Mouse (Mus musculus) embryonic facial prominence, embryonic 12.5 days (tissue): Measurements from ENCODE around the gene Mpv17. TPM values are rescaled to one million over a fixed set of nuclear protein-coding genes. Genes with fewer than 3 reads are reported as not detected.

ENCODE experiments used
- ATAC-seq: fragments of 200-750 bp; cut with Nextera tagmentation; 2 replicates; pipeline ENCODE4 v1.8.0; 2017; ENCODE audit not compliant: insufficient number of reproducible peaks, insufficient read depth, low FRiP score, low TSS enrichment
- H3K27ac ChIP-seq: fragments of 300-500 bp; sonication (generic); 2 replicates; pipeline ENCODE4 v1.5.1; 2016; ENCODE audit warnings: mild to moderate bottlenecking
- H3K27me3 ChIP-seq: fragments of 300-500 bp; sonication (generic); 2 replicates; pipeline ENCODE4 v1.6.1; 2016; ENCODE audit warnings: mild to moderate bottlenecking, moderate library complexity
- H3K36me3 ChIP-seq: fragments of 300-500 bp; sonication (generic); 2 replicates; pipeline ENCODE4 v1.6.1; 2016; ENCODE audit warnings: mild to moderate bottlenecking
- H3K4me1 ChIP-seq: fragments of 300-500 bp; sonication (generic); 2 replicates; pipeline ENCODE4 v1.6.1; 2016
- H3K4me2 ChIP-seq: fragments of 300-500 bp; sonication (generic); replicated peaks from 2 replicates; pipeline ENCODE4 v1.6.1; 2016; ENCODE audit warnings: mild to moderate bottlenecking, moderate library complexity
- H3K4me3 ChIP-seq: fragments of 300-500 bp; sonication (generic); 2 replicates; pipeline ENCODE4 v1.5.1; 2016; ENCODE audit warnings: mild to moderate bottlenecking
- H3K9ac ChIP-seq: fragments of 300-500 bp; sonication (generic); 2 replicates; pipeline ENCODE4 v1.6.1; 2016; ENCODE audit warnings: mild to moderate bottlenecking, moderate library complexity
- H3K9me3 ChIP-seq: fragments of 300-500 bp; sonication (generic); 2 replicates; pipeline ENCODE4 v1.6.1; 2016; ENCODE audit warnings: mild to moderate bottlenecking, moderate library complexity
- WGBS: fragments of 180-500 bp; shearing (Covaris S2); methylation state at CpG from one replicate; pipeline ENCODE4 v1.1.7; 2016; 5-methylcytosine and 5-hydroxymethylcytosine counted together
- polyA plus RNA-seq: library from polyadenylated mRNA; unstranded; fragments of >200 nt; fragmentation: Nextera tagmentation; extraction: Ambion mirVana; gene quantifications from 2 replicates; pipeline ENCODE4 v1.2.1, GENCODE M21; 2016

The Mpv17 gene
- 64.8 and 72.0 TPM in 2 replicates for polyA plus RNA-seq

DNA sequence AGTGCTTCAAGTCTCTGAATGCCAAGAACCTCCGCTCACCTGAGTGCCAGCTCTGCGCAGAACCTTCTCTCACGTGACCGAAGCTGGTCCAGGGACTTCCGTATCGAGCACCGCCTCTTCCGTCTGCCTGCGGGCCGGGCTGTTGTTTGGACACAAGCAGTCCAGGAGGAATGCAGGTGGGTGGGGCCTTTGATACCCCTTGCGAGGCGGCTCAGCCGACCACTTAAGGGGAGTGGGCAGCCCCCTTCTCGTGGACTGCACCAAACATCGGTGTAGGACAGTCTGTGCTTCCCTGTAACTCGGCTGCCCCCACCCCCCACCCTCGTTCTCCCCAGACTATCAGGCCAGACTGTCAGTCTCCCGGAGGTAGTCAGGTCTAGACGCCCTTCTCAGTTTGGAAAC, at the start of gene Mpv17:
TSS of gene Mpv17 (minus strand) at position 100 of the 402 bp plus-strand sequence.
- Histone ChIP-seq H3K4me2 (peak within 1 kb of the TSS; percentile 85), H3K27ac (peak within 1 kb of the TSS; percentile 79), H3K36me3 (peaks cover 45% of the 10 kb centered on the region), H3K9ac (peak within 1 kb of the TSS; percentile 59), H3K4me1 (peaks cover 10% of the 10 kb centered on the region), H3K9me3 (no peaks in the 10 kb centered on the region), H3K4me3 (peak within 1 kb of the TSS; percentile 54), H3K27me3 (no peaks in the 10 kb centered on the region)
- WGBS: under 1% methylated on average over 19 of the region's 19 CpGs
- ATAC-seq: peak; percentile 92

- peaks cover 4% of the 10 kb centered on the region; the same call in 1 of the 2 replicates for H3K9me3 ChIP-seq
- H3K4me1 ChIP-seq: peaks cover 15% of the 10 kb centered on the region; the same call in 1 of the 2 replicates
- peak overlapping the region; percentile 88; the same call in 1 of the 2 replicates for H3K27ac ChIP-seq
- WGBS: 86% methylated on average over 7 of the region's 7 CpGs
- no peaks in the 10 kb centered on the region for H3K27me3 ChIP-seq
- H3K36me3 ChIP-seq: peaks cover 75% of the 10 kb centered on the region
- H3K4me3 ChIP-seq: peak overlapping the region; percentile 82
- no peak for ATAC-seq
- peak overlapping the region; percentile 64 for H3K4me2 ChIP-seq
- peak overlapping the region; percentile 61; the same call in 1 of the 2 replicates for H3K9ac ChIP-seq
Measured at GRCm38 (mm10) chr5:31202933-31203332, 48.9 kb upstream of the Mpv17 start.

DNA sequence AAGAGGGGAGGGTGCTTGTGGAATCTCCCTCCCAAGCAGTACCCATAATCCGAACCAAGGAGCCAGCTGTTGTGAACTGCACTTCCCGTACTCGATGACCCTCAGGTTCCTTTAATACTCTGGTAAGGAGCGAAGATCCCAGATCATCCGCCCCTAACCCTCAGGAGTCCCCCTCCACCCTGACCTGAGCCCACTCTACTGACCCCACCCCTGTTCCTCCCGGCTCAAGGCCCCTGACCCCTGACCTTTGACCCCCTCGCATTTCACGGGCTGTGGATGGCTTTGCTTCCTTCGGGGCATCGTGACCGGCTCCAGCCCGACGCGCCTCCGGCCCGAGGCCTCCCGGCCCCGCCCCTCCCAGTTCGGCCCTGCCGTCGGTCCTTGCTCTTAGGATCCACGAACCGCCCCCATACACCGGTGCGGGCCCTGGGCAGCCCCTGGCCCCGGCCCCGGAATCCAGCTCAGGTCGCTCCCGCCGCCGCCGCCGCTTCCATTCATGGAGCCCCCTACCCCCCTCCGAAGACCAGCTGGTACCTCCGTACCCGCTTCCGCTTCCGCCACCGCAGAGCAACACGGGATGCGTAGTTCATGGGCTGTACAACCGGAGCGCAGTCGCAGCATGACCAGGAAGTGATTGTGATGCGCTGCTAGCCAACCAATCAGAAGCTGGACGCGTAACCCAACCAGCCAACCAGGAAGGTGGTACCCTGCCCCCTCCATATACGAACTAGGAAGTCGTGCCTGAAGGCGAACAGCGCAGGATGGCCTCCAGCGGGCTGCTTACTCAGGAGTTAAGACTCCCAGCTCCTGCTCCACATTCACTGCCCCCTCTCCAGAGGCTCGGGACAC, 47.9 kb upstream of the Mpv17 start, which contains the start of gene Zfp513:
TSS of gene Zfp513 (minus strand) at position 562 of the 849 bp plus-strand sequence.
- peak within 1 kb of the TSS; percentile 88 for H3K27ac ChIP-seq
- peak within 1 kb of the TSS; percentile 82 for H3K4me3 ChIP-seq
- H3K9me3 ChIP-seq: peaks cover 4% of the 10 kb centered on the region; the same call in 1 of the 2 replicates
- H3K4me2 ChIP-seq: peak within 1 kb of the TSS; percentile 78
- peaks cover 15% of the 10 kb centered on the region; the same call in 1 of the 2 replicates for H3K4me1 ChIP-seq
- peak; percentile 98 for ATAC-seq
- H3K27me3 ChIP-seq: no peaks in the 10 kb centered on the region
- H3K36me3 ChIP-seq: peaks cover 75% of the 10 kb centered on the region
- peak within 1 kb of the TSS; percentile 89 for H3K9ac ChIP-seq
- WGBS: under 1% methylated on average over 53 of the region's 53 CpGs

GRCm38 (mm10) chr5:31201042-31201741, 47.1 kb upstream of the Mpv17 start:
- Histone ChIP-seq H3K27ac (peak overlapping the region; percentile 79), H3K36me3 (peaks cover 76% of the 10 kb centered on the region), H3K9ac (peak overlapping the region; percentile 89), H3K4me1 (peaks cover 15% of the 10 kb centered on the region; the same call in 1 of the 2 replicates), H3K4me3 (peak overlapping the region; percentile 82), H3K9me3 (peaks cover 4% of the 10 kb centered on the region; the same call in 1 of the 2 replicates), H3K4me2 (peak overlapping the region; percentile 78), H3K27me3 (no peaks in the 10 kb centered on the region)
- ATAC-seq: no peak
- WGBS: 17% methylated on average over 13 of the region's 13 CpGs

GRCm38 (mm10) chr5:31200327-31200768, 46.3 kb upstream of the Mpv17 start:
- no peaks in the 10 kb centered on the region for H3K27me3 ChIP-seq
- H3K4me1 ChIP-seq: peaks cover 15% of the 10 kb centered on the region; the same call in 1 of the 2 replicates
- 89% methylated on average over 27 of the region's 27 CpGs for WGBS
- peaks cover 4% of the 10 kb centered on the region; the same call in 1 of the 2 replicates for H3K9me3 ChIP-seq
- ATAC-seq: no peak
- H3K4me3 ChIP-seq: peak overlapping the region; percentile 4; the same call in 1 of the 2 replicates
- H3K36me3 ChIP-seq: peaks cover 77% of the 10 kb centered on the region
- peak overlapping the region; percentile 78 for H3K4me2 ChIP-seq
- no peak overlapping the region for H3K9ac ChIP-seq
- 0 out of 2 replicates have a peak overlapping the region, but pooled peaks have one; percentile 14 for H3K27ac ChIP-seq

- Histone ChIP-seq H3K36me3 (peaks cover 77% of the 10 kb centered on the region), H3K27ac (0 out of 2 replicates have a peak overlapping the region, but pooled peaks have one; percentile 14), H3K9ac (no peak overlapping the region), H3K27me3 (no peaks in the 10 kb centered on the region), H3K4me3 (peak overlapping the region; percentile 4; the same call in 1 of the 2 replicates), H3K9me3 (peaks cover 4% of the 10 kb centered on the region; the same call in 1 of the 2 replicates), H3K4me1 (peaks cover 15% of the 10 kb centered on the region; the same call in 1 of the 2 replicates), H3K4me2 (no peak overlapping the region)
- 87% methylated on average over 9 of the region's 9 CpGs for WGBS
- no peak for ATAC-seq
Measured at GRCm38 (mm10) chr5:31199893-31200292, 45.8 kb upstream of the Mpv17 start.

GRCm38 (mm10) chr5:31199321-31199892, 45.4 kb upstream of the Mpv17 start:
- Histone ChIP-seq H3K27me3 (no peaks in the 10 kb centered on the region), H3K4me3 (no peak overlapping the region)

GRCm38 (mm10) chr5:31198616-31199320, 44.7 kb upstream of the Mpv17 start:
- H3K36me3 ChIP-seq: peaks cover 71% of the 10 kb centered on the region
- ATAC-seq: no peak
- H3K27me3 ChIP-seq: no peaks in the 10 kb centered on the region
- no peak overlapping the region for H3K4me2 ChIP-seq
- no peak overlapping the region for H3K4me3 ChIP-seq
- peaks cover 4% of the 10 kb centered on the region; the same call in 1 of the 2 replicates for H3K9me3 ChIP-seq
- H3K27ac ChIP-seq: no peak overlapping the region
- WGBS: 83% methylated on average over 5 of the region's 5 CpGs
- no peak overlapping the region for H3K9ac ChIP-seq
- peaks cover 25% of the 10 kb centered on the region for H3K4me1 ChIP-seq

More at GRCm38 (mm10) chr5:31199321-31199892, 45.4 kb upstream of the Mpv17 start:
- peaks cover 19% of the 10 kb centered on the region for H3K4me1 ChIP-seq
- no peak overlapping the region for H3K27ac ChIP-seq
- ATAC-seq: no peak
- WGBS: 92% methylated on average over 19 of the region's 19 CpGs
- peaks cover 77% of the 10 kb centered on the region for H3K36me3 ChIP-seq
- H3K9me3 ChIP-seq: peaks cover 4% of the 10 kb centered on the region; the same call in 1 of the 2 replicates
- no peak overlapping the region for H3K9ac ChIP-seq
- H3K4me2 ChIP-seq: no peak overlapping the region

GRCm38 (mm10) chr5:31198170-31198569, 44.1 kb upstream of the Mpv17 start:
- Histone ChIP-seq H3K27ac (no peak overlapping the region), H3K9me3 (peaks cover 4% of the 10 kb centered on the region; the same call in 1 of the 2 replicates), H3K4me3 (no peak overlapping the region), H3K27me3 (no peaks in the 10 kb centered on the region), H3K36me3 (peaks cover 66% of the 10 kb centered on the region), H3K4me2 (no peak overlapping the region), H3K9ac (no peak overlapping the region), H3K4me1 (peaks cover 24% of the 10 kb centered on the region)
- WGBS: 89% methylated on average over 9 of the region's 9 CpGs
- no peak for ATAC-seq

GRCm38 (mm10) chr5:31197072-31197471, 43.0 kb upstream of the Mpv17 start:
- no peak overlapping the region for H3K4me3 ChIP-seq
- H3K27me3 ChIP-seq: no peaks in the 10 kb centered on the region
- H3K36me3 ChIP-seq: peaks cover 62% of the 10 kb centered on the region
- WGBS: 93% methylated on average over 12 of the region's 12 CpGs
- no peak overlapping the region for H3K9ac ChIP-seq
- no peak overlapping the region for H3K27ac ChIP-seq
- H3K4me1 ChIP-seq: peaks cover 19% of the 10 kb centered on the region
- ATAC-seq: no peak
- peaks cover 4% of the 10 kb centered on the region; the same call in 1 of the 2 replicates for H3K9me3 ChIP-seq
- H3K4me2 ChIP-seq: no peak overlapping the region
